Mouse (Mus musculus) duodenum, adult 2 months (tissue): ENCODE measurements around the gene Vmn1r209. TPM values are rescaled to one million over a fixed set of nuclear protein-coding genes. Genes with fewer than 3 reads are reported as not detected.

Experiments used
- polyA plus RNA-seq: library from polyadenylated mRNA; depleted of rRNA; stranded (reverse); fragments of >200 nt; gene quantifications from 2 replicates; pipeline ENCODE4 v1.2.3, GENCODE M21; 2012; ENCODE audit warnings: low replicate concordance; rRNA removed

Vmn1r209 gene
- not detected in 2 replicates for polyA plus RNA-seq

DNA sequence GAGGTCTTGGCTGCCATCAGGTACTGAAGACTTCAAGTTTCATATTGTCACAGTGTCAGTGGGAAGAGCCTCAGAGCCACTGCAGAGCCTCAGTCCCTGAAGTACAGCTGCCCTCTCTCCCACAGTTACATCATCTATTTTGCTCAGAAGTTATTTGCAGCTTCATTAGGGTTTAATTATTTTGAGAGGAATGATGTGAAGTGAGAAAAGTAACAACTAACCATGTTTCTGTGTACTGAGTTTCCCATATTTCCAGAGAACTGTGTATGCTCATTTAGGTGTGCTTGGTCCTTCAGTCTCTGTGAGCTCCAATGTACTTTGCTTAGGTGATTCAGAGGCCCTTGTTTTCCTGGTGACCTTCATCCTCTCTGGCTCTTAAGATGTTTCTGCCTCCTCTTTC is at the start of gene Vmn1r209:
Gene Vmn1r209 (minus strand): TSS at position 101 of the 400 bp plus-strand sequence.

DNA sequence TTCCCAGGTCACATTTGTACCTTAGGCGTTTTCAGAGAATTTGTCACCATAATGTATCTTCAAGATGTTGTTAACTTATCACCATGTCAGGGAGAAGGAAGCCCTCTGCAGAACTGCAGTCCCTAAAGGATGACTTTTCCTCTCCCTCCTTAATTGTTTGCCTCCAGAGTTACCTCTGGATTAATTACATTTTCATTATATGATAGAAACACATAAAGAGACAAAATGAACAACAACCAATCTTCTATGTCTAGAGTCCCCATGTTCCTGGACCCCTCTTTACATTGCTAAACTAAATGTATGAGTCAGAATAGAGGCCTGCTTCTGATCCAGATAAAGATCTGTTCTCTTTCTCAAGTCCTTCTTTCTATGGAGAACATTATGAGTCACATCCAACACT is 48.0 kb upstream of the Vmn1r209 start, which contains the start of gene Vmn1r211:
Gene Vmn1r211 (minus strand): TSS at position 101 of the 400 bp plus-strand sequence.

DNA sequence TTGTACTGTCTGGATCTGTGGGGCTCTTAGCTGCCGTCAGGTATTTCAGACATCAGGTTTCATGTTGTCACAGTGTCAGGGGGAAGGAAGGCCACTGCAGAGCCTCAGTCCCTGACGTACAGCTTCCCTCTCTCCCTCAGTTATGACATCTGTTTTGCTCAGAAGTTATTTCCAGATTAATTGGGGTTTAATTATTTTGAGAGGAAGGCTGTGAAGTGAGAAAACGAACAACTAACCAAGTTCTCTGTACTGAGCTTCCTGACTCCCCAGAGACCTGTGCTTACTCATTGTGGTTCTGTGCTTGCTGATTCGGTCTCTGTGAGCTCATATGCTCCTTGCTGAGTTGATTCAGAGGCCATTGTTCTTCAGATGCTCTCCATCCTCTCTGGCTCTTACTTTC is 21.8 kb upstream of the Vmn1r209 start, which contains the start of gene Vmn1r210:
Gene Vmn1r210 (minus strand): TSS at position 101 of the 400 bp plus-strand sequence.

DNA sequence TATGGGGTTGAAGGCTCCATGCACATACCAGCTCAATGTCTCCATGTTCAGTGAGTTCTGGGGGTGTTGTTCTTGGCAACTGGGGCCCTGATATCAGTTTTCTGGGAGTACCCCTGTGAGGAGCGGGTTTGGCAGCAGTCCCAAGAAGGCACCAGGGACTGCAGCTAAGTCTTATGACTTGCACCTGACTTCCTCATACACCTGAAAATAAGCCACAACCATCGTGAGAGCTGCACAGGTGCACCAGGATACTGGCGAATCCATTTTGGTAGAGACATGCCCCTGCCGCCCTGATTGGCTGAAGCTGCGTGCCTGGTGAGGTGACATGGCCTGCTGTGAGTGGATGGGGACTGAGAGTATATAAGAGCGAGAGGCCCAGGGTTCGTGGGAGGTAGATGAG is 32.2 kb downstream of the Vmn1r209 start, which contains the start of gene Vmn1r208:
Gene Vmn1r208 (minus strand): TSS at position 101 of the 400 bp plus-strand sequence.

Other genes starting within 250 kb of the Vmn1r209 start
- not detected in 2 replicates for gene Vmn1r205, start 216.7 kb downstream of the Vmn1r209 start, polyA plus RNA-seq
- gene Vmn1r206, start 185.4 kb downstream of the Vmn1r209 start, polyA plus RNA-seq = not detected in 2 replicates
- gene Vmn1r207-ps, start 80.1 kb downstream of the Vmn1r209 start, polyA plus RNA-seq = not detected in 2 replicates
- not detected in 2 replicates for gene Vmn1r208, start 32.3 kb downstream of the Vmn1r209 start, polyA plus RNA-seq
- gene Vmn1r210, start 21.7 kb upstream of the Vmn1r209 start, polyA plus RNA-seq = not detected in 2 replicates
- not detected in 2 replicates for gene Vmn1r211, start 47.9 kb upstream of the Vmn1r209 start, polyA plus RNA-seq
- gene Vmn1r212, start 74.5 kb upstream of the Vmn1r209 start, polyA plus RNA-seq = not detected in 2 replicates
- not detected in 2 replicates for gene Vmn1r213, start 198.0 kb upstream of the Vmn1r209 start, polyA plus RNA-seq
- gene Vmn1r214, start 220.7 kb upstream of the Vmn1r209 start, polyA plus RNA-seq = not detected in 2 replicates